Mouse (Mus musculus): Measurements from ENCODE around the gene Arl2. TPM values are rescaled to one million over a fixed set of nuclear protein-coding genes. Genes with fewer than 3 reads are reported as not detected.

Gene Arl2
- polyA plus RNA-seq, 1 experiment from 2014 or later: 103 TPM

GRCm38 (mm10) chr19:6117986-6118676 lies 23.2 kb downstream of the Arl2 start, which contains the start of gene Sac3d1:
TSS of gene Sac3d1 (minus strand) at chr19:6118650.
- under 1% methylated on average over 77 of the region's 77 CpGs for WGBS
- Histone ChIP-seq H3K36me3 (ENCODE audit: control insufficient read depth, insufficient read depth, low read length) (peaks cover 15% of the 10 kb centered on the region), H3K9ac (ENCODE audit: low read depth, low read length) (peak within 1 kb of the TSS; percentile 93), H3K9me3 (ENCODE audit: control insufficient read depth, low read length) (no peaks in the 10 kb centered on the region), H3K4me2 (ENCODE audit: low read depth, low read length) (peak within 1 kb of the TSS; percentile 85), H3K27ac (ENCODE audit: low read length) (peak within 1 kb of the TSS; percentile 97), H3K4me3 (ENCODE audit: low read length) (peak within 1 kb of the TSS; percentile 91), H3K4me1 (ENCODE audit: control insufficient read depth, insufficient read depth, low read length) (peaks cover 32% of the 10 kb centered on the region), H3K27me3 (replicated peaks; ENCODE audit: control insufficient read depth, insufficient read depth, low read length) (no peaks in the 10 kb centered on the region)
- ATAC-seq: peak; percentile 85

GRCm38 (mm10) chr19:6117346-6117985 lies 23.9 kb downstream of the Arl2 start:
- Histone ChIP-seq H3K36me3 (ENCODE audit: control insufficient read depth, insufficient read depth, low read length) (peaks cover 15% of the 10 kb centered on the region), H3K9me3 (ENCODE audit: control insufficient read depth, low read length) (no peaks in the 10 kb centered on the region), H3K4me1 (ENCODE audit: control insufficient read depth, insufficient read depth, low read length) (peaks cover 32% of the 10 kb centered on the region), H3K27ac (ENCODE audit: low read length) (peak overlapping the region; percentile 97), H3K4me3 (ENCODE audit: low read length) (peak overlapping the region; percentile 91), H3K4me2 (ENCODE audit: low read depth, low read length) (peak overlapping the region; percentile 85), H3K9ac (ENCODE audit: low read depth, low read length) (peak overlapping the region; percentile 93), H3K27me3 (replicated peaks; ENCODE audit: control insufficient read depth, insufficient read depth, low read length) (no peaks in the 10 kb centered on the region)
- no peak for ATAC-seq
- 4% methylated on average over 32 of the region's 32 CpGs for WGBS

GRCm38 (mm10) chr19:6116113-6116850 lies 25.1 kb downstream of the Arl2 start:
- Histone ChIP-seq H3K9ac (ENCODE audit: low read depth, low read length) (peak overlapping the region; percentile 2; the same call in 1 of the 2 replicates), H3K9me3 (ENCODE audit: control insufficient read depth, low read length) (no peaks in the 10 kb centered on the region), H3K4me2 (ENCODE audit: low read depth, low read length) (peak overlapping the region; percentile 85), H3K27ac (ENCODE audit: low read length) (no peak overlapping the region), H3K27me3 (replicated peaks; ENCODE audit: control insufficient read depth, insufficient read depth, low read length) (no peaks in the 10 kb centered on the region), H3K36me3 (ENCODE audit: control insufficient read depth, insufficient read depth, low read length) (peaks cover 15% of the 10 kb centered on the region), H3K4me1 (ENCODE audit: control insufficient read depth, insufficient read depth, low read length) (peaks cover 24% of the 10 kb centered on the region), H3K4me3 (ENCODE audit: low read length) (no peak overlapping the region)
- ATAC-seq: no peak
- 89% methylated on average over 15 of the region's 15 CpGs for WGBS

- H3K9ac ChIP-seq (ENCODE audit: low read depth, low read length): no peak overlapping the region
- H3K36me3 ChIP-seq (ENCODE audit: control insufficient read depth, insufficient read depth, low read length): peaks cover 15% of the 10 kb centered on the region
Measured at GRCm38 (mm10) chr19:6113116-6113515, 28.2 kb downstream of the Arl2 start.

DNA sequence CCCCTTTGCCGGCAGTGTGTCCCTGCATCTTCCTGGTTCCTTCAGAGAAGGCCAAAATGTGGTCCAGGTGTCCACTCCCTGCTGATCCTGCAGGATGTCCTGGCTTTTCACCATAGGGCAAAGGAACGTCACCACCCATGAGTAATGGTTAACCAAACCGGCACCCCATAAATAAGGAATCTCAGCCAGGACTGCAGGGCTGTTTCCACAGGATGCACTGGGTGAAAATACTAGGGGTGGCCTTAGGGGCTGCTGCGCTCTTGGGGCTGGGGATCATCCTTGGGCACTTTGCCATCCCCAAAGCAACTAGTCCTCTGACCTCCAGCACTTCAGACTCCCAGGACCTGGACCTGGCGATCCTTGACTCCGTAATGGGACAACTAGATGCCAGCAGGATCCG lies 35.8 kb downstream of the Arl2 start, which contains the start of gene Naaladl1:
Naaladl1 (plus strand) TSS at position 197 of the 400 bp plus-strand sequence.
- peak within 1 kb of the TSS; percentile 19 for H3K4me2 ChIP-seq (ENCODE audit: low read depth, low read length)
- peak within 1 kb of the TSS; percentile 78 for H3K27ac ChIP-seq (ENCODE audit: low read length)
- peak within 1 kb of the TSS; percentile 44 for H3K4me3 ChIP-seq (ENCODE audit: low read length)
- peaks cover 14% of the 10 kb centered on the region for H3K4me1 ChIP-seq (ENCODE audit: control insufficient read depth, insufficient read depth, low read length)
- peak; percentile 63 for ATAC-seq
- no peaks in the 10 kb centered on the region for H3K9me3 ChIP-seq (ENCODE audit: control insufficient read depth, low read length)
- no peaks in the 10 kb centered on the region for H3K27me3 ChIP-seq (replicated peaks; ENCODE audit: control insufficient read depth, insufficient read depth, low read length)
- H3K36me3 ChIP-seq (ENCODE audit: control insufficient read depth, insufficient read depth, low read length): no peaks in the 10 kb centered on the region
- 68% methylated on average over 7 of the region's 7 CpGs for WGBS
- H3K9ac ChIP-seq (ENCODE audit: low read depth, low read length): peak within 1 kb of the TSS; percentile 60

More at GRCm38 (mm10) chr19:6113116-6113515, 28.2 kb downstream of the Arl2 start:
- Histone ChIP-seq H3K4me3 (ENCODE audit: low read length) (no peak overlapping the region), H3K4me2 (ENCODE audit: low read depth, low read length) (no peak overlapping the region), H3K27me3 (replicated peaks; ENCODE audit: control insufficient read depth, insufficient read depth, low read length) (no peaks in the 10 kb centered on the region), H3K27ac (ENCODE audit: low read length) (no peak overlapping the region), H3K4me1 (ENCODE audit: control insufficient read depth, insufficient read depth, low read length) (peaks cover 15% of the 10 kb centered on the region), H3K9me3 (ENCODE audit: control insufficient read depth, low read length) (no peaks in the 10 kb centered on the region)
- 65% methylated on average over 6 of the region's 6 CpGs for WGBS
- ATAC-seq: no peak

DNA sequence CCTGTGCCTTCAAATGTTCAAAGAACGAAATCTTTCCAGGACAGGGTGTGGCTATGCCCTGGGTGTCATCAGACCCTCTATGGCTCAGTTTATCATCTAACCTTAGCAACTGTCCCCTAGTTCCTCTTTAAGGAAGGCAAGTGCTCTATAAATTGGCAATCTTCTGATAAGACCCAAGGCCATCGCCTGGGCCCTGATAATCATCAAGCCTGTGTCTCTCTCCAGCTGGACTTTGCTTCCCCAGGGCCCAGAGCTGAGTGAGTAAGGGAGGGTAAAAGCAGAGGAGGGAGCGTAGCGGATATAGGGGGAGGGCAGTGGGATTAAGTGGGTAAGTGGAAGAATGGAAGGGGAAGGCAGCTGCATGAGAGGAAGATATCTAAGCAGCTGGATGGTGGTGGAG lies 36.9 kb downstream of the Arl2 start:
- Histone ChIP-seq H3K4me1 (ENCODE audit: control insufficient read depth, insufficient read depth, low read length) (peaks cover 14% of the 10 kb centered on the region), H3K27me3 (replicated peaks; ENCODE audit: control insufficient read depth, insufficient read depth, low read length) (no peaks in the 10 kb centered on the region), H3K4me2 (ENCODE audit: low read depth, low read length) (no peak overlapping the region), H3K36me3 (ENCODE audit: control insufficient read depth, insufficient read depth, low read length) (no peaks in the 10 kb centered on the region), H3K4me3 (ENCODE audit: low read length) (no peak overlapping the region), H3K27ac (ENCODE audit: low read length) (peak overlapping the region; percentile 75), H3K9ac (ENCODE audit: low read depth, low read length) (no peak overlapping the region), H3K9me3 (ENCODE audit: control insufficient read depth, low read length) (no peaks in the 10 kb centered on the region)
- 50% methylated on average over 4 of the region's 4 CpGs for WGBS
- ATAC-seq: peak; percentile 80

GRCm38 (mm10) chr19:6102169-6102853 lies 39.0 kb downstream of the Arl2 start:
- peaks cover 2% of the 10 kb centered on the region; the same call in 1 of the 2 replicates for H3K36me3 ChIP-seq (ENCODE audit: control insufficient read depth, insufficient read depth, low read length)
- H3K4me2 ChIP-seq (ENCODE audit: low read depth, low read length): no peak overlapping the region
- peaks cover 14% of the 10 kb centered on the region for H3K4me1 ChIP-seq (ENCODE audit: control insufficient read depth, insufficient read depth, low read length)
- H3K9me3 ChIP-seq (ENCODE audit: control insufficient read depth, low read length): no peaks in the 10 kb centered on the region
- 0 out of 2 replicates have a peak, but pooled peaks have one; percentile 31 for ATAC-seq
- no peak overlapping the region for H3K9ac ChIP-seq (ENCODE audit: low read depth, low read length)
- H3K27ac ChIP-seq (ENCODE audit: low read length): no peak overlapping the region
- no peak overlapping the region for H3K4me3 ChIP-seq (ENCODE audit: low read length)
- 72% methylated on average over 6 of the region's 6 CpGs for WGBS
- no peaks in the 10 kb centered on the region for H3K27me3 ChIP-seq (replicated peaks; ENCODE audit: control insufficient read depth, insufficient read depth, low read length)

DNA sequence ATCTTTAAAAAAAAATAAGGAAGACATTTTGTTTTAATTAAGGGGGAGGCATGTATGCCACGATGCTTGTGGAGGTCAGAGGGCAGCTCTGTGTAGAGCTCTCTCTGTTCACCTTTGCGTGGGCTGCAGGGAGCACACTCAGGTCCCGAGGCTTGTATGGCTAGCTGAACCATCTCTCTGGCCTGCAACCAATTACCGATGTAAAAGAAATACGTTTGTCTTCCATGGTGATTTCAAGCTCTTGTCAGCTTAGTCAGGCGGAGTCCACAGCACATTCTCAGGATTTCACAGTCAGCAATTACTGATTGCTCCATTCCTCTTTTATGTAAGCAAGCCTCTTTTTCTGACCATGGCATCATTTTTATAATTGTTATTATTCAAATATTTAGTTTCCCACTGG lies 40.2 kb downstream of the Arl2 start:
- Histone ChIP-seq H3K4me2 (ENCODE audit: low read depth, low read length) (no peak overlapping the region), H3K36me3 (ENCODE audit: control insufficient read depth, insufficient read depth, low read length) (peaks cover 2% of the 10 kb centered on the region; the same call in 1 of the 2 replicates), H3K4me3 (ENCODE audit: low read length) (no peak overlapping the region), H3K9ac (ENCODE audit: low read depth, low read length) (no peak overlapping the region), H3K27me3 (replicated peaks; ENCODE audit: control insufficient read depth, insufficient read depth, low read length) (no peaks in the 10 kb centered on the region), H3K9me3 (ENCODE audit: control insufficient read depth, low read length) (no peaks in the 10 kb centered on the region), H3K27ac (ENCODE audit: low read length) (no peak overlapping the region), H3K4me1 (ENCODE audit: control insufficient read depth, insufficient read depth, low read length) (peaks cover 14% of the 10 kb centered on the region)
- ATAC-seq: no peak
- WGBS: 67% methylated on average over 6 of the region's 6 CpGs
